Mouse (Mus musculus): ENCODE measurements around the gene Sh3bp4. TPM values are rescaled to one million over a fixed set of nuclear protein-coding genes. Genes with fewer than 3 reads are reported as not detected.

The Sh3bp4 gene
- total RNA-seq, 2 experiments from 2014 or later = not detected

DNA sequence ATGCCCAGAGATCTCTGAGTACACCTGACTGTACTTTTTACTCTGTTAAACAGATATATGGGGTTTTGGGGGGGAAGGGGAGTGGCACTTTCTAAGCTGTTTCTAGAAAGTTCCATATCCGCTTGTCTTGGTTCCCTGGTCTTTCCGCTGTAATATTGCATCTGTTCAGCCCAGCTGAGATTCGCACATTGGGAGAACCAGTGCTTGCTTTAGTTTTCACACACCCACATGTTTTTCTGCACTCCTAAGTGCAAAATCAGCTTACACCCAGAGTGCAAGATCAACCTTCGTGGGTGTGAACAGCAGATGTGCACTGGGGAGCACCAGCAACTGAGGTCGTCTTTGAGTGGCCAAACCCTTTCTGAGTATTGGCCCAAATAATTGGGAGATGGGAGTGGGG lies 94.1 kb downstream of the Sh3bp4 start:
- no peak for ATAC-seq (replicated peaks; ENCODE audit: low FRiP score, low TSS enrichment, poor library complexity, severe bottlenecking)

DNA sequence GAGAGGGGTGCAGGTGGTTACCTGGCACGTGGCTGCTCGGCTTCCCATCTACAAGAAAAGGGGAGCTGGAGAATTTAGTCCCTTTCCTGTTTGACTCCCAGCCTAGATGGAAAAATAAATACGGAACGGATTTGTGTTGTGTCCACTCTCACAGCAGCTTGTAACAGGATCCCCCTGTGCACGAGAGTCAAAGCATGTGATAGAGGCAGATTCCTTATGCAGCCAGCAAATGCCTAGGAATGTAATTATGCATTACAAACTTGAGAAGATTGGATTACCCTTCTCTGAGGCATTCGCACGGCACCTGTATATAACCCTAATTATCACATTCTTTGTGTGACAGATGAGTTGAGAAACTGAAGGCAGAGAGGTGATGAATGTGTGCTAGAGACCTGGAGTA lies 94.5 kb downstream of the Sh3bp4 start:
- no peak for ATAC-seq (replicated peaks; ENCODE audit: low FRiP score, low TSS enrichment, poor library complexity, severe bottlenecking)

DNA sequence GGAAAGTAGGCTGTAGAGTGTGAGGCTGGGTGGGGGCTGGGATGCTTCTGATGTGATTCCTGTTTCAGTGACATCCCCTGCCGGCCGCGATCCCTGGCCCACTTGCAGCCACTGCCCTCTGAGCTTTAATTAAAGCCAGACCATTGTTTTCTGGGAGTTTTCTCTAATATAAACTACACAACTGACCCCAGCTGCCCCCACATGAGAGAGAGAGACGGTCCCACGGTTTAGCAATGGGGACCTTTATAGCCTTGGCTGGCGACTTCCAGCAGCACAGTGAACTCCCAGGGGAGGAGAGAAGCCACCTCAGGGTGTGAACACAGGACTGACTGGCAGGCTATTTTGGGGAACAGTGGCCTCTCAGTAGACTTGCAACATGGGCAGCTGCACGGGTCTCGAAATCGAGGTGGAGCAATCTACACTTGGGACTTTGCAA lies 96.6 kb downstream of the Sh3bp4 start:
- ATAC-seq (replicated peaks; ENCODE audit: low FRiP score, low TSS enrichment, poor library complexity, severe bottlenecking) = no peak

DNA sequence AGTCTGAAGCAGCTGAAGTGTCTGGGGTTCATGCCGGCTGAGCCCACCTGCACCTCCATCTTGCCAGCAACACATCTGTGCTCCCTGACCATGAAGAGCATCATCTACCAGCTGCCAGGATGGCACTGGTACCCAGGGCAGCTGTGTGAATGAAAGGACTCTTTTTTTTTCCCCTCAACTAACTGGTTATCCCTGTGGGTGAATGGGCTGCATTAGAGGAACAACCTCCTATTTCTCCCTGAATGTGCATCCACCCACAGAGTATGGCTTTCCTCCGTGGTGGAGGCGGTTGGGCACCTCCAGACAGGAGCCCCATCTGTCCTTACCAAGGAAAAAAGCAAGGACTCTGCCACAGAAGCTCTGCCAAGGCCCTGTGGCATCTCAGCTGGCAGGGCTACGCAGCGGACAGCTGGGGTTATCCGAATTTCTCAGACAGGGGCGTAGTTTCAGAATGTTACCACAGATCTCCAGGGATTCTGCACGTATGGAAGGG lies 101.1 kb downstream of the Sh3bp4 start:
- no peak for ATAC-seq (replicated peaks; ENCODE audit: low FRiP score, low TSS enrichment, poor library complexity, severe bottlenecking)

DNA sequence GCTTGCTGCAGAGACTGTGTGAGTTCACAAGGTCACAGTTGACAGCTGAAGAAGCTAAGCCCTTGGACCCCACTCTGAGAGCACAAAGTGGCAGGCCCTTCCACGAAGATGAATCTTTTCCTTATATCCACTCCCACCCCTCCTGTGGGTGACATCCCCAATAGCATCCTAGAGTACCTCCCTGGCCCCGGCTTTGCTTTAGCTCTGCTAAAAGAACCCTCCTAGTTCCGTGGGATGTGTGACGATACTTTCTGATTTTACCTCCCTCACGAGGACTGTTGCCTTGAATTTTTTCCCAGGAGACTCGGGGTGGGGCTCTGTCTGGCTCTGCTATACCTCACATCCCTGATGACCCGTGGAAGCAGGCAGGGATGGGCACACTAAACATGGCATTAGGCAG lies 104.4 kb downstream of the Sh3bp4 start:
- ATAC-seq (replicated peaks; ENCODE audit: low FRiP score, low TSS enrichment, poor library complexity, severe bottlenecking) = no peak

DNA sequence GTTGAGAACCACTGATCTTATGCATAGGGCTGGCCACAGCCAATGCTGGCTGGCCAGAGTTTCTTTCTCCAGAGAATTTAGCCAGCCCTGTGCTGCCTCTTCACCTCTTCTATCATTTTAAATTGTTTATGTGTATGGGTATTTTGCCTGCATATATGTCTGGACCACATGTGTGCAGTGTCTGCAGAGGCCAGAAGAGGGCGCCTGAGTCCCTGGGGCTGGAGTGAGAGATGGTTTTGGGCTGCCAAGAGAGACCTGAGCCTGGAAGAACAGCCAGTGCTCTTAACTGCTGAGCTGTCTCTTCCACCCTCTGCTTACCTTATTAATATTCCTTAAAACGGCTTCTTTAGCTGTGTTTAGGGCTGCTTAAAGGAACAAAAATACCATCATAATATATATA lies 105.1 kb downstream of the Sh3bp4 start:
- no peak for ATAC-seq (replicated peaks; ENCODE audit: low FRiP score, low TSS enrichment, poor library complexity, severe bottlenecking)

DNA sequence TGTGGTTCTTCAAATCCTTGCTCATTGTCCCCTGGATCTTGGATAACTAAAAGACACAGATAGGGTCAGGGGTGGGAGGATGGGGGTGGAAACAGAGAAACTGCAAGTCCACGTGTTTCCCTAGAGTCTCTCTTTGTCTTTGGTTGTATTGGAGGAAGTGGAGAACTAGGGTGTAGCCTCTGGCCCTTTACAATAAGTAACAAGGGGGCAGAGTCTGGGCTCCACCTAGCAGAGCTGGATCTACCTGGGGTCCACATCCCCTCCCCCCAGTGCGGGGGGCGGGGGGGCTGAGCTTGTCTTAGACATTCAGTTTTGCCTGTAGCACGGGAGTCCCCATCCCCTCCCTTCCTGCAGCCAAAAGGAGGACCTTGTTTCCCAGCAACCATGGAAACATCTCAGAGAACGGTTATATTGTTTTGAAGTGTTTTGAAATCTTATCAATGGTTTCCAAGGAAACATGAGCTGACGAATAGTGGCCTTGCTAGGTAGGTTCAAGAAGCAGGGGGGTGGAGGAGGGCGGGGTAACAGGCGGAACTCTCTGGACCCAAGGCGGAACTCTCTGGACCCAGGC lies 113.1 kb downstream of the Sh3bp4 start:
- ATAC-seq (replicated peaks; ENCODE audit: low FRiP score, low TSS enrichment, poor library complexity, severe bottlenecking) = no peak

DNA sequence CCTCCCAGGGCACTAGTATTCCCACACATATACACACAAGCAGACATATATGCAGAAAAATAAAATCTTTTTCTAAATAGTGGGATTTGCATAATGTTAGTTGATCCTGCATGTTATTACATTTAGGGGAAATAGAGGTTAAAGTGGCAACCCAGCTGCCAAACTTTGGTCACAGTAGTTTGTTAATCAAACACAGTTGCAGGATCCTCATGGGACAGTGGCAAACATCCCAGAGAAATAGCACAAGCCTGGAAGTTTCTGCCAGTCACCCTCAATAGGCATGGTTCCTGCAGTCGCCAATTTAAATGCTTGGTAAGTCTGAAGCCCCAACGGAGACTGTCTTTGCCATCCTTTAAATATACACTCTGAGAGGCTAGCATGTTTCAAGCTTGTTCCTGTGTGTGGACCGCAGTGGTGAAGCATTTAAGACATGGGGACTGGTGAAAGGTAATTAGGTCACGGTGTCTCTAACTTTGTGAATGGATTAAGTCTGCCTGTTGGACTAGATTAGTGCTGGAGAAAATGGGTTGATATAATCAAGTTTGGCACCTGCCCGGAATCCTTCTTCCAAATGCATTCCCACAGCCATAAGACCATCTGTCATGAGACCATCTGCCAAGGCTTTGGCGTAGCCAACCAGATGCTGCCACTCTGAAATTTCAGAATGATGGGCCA lies 114.0 kb downstream of the Sh3bp4 start:
- ATAC-seq (replicated peaks; ENCODE audit: low FRiP score, low TSS enrichment, poor library complexity, severe bottlenecking) = no peak

DNA sequence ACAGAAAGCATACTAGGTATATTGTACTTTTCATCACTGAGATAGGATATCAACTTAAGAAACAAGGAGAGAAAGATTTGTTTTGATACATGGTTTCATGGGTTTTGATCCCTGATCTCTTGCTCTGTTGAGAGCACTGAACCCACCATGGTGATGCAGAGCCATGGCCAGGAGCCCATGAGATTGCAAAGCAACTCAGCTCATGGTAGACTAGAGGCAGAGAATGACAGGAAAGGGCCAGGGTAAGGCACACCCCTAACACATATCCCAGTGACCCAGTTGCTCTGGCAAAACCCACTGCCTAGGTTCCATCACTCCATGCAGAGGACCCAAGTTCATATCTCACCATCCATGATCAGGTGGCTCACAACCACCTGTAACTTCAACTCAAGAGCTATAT lies 114.6 kb downstream of the Sh3bp4 start:
- no peak for ATAC-seq (replicated peaks; ENCODE audit: low FRiP score, low TSS enrichment, poor library complexity, severe bottlenecking)

DNA sequence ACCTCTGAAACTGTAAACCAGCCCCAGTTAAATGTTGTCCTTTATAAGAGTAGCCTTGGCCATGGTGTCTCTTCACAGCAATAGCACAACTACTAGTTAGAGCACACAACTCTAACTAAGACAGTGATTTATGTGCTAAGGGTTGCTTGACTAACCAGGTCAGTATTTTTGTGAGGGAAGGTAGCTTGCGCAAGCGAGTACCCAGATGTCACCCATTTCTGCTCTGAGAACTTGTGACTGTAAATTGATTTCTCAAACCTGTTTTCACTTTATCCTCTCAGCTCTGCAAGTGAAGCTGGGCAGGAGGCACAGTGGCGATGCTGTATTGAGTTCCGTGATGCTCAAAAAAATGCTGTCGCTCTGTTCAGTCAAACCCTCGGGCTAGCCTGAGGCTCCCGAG lies 117.2 kb downstream of the Sh3bp4 start:
- ATAC-seq (replicated peaks; ENCODE audit: low FRiP score, low TSS enrichment, poor library complexity, severe bottlenecking) = no peak

DNA sequence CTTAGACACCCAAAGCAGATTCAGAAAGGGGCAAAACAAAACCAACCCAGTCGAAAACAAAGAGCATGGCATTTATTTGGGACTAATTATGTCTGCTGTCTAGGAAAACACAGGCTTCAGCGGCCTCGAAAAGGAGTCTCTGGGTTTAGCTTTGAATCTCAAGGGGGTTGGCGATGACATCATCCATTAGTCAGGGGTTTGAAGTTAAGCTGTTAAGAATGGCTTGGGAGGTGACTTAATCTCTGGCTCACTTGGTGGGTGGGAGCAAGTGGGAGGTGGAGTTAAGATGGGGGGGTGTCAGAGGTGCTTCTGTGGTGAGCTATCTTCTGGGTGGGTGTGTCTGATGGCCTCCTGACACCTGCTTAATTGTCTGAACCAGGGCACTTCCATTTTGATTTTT lies 117.9 kb downstream of the Sh3bp4 start:
- no peak for ATAC-seq (replicated peaks; ENCODE audit: low FRiP score, low TSS enrichment, poor library complexity, severe bottlenecking)

DNA sequence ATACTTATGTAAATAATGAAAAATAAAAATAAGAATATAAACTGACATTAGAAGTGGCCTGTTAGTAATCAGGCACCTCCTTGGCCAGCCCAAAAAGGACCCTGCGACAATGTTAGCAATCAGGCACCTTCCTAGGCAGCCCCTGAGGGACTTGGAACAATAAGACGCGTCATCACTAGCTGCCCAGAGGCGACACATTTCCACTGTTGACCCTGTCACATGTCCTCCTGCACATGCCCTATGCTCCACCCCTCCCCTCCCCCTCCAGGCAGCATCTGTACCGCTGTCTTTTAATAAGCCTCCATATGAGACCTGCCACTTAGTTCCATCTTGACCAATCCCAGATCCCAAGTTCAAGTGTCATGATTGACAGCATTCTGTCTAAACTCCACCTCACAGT lies 119.0 kb downstream of the Sh3bp4 start:
- no peak for ATAC-seq (replicated peaks; ENCODE audit: low FRiP score, low TSS enrichment, poor library complexity, severe bottlenecking)

DNA sequence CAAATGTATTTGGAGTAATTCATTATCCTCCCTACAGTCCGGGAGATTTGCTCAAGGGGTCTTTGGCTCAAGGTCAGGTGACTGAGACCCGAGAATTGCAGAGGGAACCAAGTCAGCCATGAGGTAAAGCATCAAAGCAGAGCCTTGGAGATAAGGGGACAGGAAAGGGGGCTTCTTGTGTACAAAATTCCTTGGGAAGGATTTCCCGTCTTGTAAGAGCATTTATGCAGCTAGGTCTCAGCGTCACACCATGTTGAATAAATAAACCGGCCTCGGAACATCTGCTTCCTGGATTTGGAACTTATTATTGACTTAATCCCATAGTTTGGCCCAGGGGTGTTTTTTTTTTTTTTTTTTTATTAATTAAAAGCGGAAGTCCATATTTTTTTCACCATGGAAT lies 120.4 kb downstream of the Sh3bp4 start:
- no peak for ATAC-seq (replicated peaks; ENCODE audit: low FRiP score, low TSS enrichment, poor library complexity, severe bottlenecking)

DNA sequence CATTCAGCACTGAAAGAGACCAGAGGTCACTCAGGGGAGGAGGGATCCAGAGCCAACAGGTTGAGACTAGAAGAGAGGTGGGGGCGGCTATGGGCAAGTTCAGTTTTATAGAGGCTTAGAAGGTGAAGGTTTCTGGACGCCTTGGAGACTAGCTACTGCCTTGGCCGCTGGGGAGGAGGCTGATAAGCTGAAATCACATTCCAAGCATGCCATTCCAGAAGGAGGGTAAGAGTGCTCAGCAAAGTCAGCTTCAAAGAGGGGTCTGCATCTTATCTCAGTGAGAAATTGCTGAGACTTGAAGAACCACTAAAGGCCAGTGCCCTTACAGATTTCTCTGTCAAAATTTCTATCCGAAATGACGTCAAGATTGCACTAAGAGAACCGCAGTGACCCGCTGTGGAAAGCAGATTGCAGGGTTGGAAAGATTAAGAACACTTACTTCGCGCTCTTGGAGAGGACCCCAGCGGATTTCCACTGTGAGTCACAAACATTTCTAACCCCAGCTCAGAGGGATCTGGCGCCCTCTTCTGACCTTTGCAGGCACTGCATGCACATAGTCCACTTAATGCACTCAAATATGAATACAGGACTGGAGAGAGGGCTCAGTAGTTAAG lies 121.0 kb downstream of the Sh3bp4 start:
- peak; percentile 46; the same call in 1 of the 2 replicates for ATAC-seq (replicated peaks; ENCODE audit: low FRiP score, low TSS enrichment, poor library complexity, severe bottlenecking)

DNA sequence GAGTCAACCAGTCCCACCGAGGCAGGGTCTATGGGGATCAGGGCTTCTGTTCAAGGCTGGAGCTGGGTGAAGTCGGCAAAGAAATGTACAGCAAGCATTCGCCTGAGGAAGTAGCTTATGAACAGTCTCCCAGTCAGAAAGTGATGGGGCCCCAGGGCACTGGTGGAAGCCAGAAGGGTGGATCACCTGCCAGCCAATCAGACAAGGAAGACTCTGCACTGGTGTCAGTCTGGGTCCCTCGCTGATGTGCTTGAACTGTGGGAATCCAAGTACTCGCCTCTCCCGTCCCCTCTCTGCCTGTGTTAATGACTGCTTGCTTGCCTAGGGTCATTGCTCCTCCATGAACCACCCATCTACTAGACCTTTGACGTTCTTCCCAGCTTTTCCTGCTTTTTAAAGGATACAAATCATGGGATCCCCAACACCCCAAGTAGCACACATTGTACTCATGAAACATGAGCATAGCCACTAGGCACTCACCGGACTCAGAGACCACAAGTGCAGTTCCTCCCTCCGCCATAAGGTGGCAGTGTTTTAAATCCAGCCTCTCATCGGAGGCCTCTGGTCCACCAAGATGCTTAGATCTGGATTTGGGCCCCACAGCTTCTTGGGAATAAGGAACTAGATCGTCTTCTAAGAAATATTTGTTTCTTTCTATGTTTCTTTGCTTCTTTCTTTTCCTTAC lies 122.5 kb downstream of the Sh3bp4 start:
- ATAC-seq (replicated peaks; ENCODE audit: low FRiP score, low TSS enrichment, poor library complexity, severe bottlenecking) = peak; percentile 85; the same call in 1 of the 2 replicates

DNA sequence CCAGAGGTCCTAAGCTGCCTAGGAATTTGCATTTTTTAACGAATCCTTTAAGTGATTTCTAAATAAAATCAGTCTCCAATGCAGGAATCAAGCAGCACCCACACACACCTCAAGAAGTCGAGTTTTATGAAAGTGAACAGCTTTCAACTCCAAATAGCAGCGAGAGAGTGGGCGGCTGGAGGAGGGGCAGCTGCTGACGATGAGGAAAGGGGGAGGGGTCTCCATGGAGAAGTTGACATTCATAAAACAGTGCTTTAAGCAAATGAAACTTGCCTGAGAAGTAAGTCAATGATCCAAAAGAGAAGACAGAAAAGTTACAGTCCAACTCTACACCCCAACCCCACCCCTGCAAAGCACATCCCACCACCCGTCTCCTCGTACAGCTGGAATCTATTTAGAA lies 123.4 kb downstream of the Sh3bp4 start:
- ATAC-seq (replicated peaks; ENCODE audit: low FRiP score, low TSS enrichment, poor library complexity, severe bottlenecking) = no peak

DNA sequence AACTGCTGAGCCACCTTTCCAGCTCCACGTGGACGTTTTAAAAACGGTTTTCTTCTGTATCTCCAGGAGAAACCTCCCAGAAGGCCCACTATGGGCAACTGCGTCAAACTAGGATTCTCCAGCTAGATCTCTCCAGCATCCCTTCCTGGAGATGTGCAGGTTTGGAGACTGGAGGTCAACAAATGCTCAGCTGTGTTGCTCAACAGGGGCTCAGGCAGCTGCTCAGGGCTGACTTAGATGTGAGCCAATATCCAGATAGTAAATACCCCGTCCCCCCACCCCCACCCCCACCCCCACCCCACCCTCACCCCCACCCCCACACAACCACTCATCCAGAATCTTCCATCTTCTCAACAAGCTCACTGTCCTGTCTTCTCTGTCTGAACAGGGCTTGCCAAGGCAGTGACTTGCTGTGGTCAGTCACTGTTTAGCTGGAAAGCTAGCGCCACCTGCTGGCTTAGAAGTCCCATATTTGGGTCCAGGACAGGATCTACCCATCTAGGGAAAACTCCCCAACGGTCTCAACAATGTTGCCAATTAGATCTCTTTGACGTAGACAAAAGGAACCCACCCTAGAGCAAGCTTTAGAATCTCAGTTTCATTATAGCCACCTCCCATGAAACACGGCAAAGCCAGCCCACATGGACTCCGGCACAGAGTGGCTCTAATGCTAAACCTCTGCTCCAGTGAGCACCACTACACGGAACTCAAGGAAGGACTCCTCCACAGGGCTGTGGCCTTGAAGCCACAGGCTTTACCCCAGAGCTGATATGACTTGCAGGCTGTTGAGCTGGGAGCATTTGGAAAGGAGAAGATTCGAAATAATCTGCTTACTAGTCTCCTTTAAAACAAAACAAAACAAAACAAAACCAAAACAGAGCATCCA lies 125.9 kb downstream of the Sh3bp4 start:
- 0 out of 2 replicates have a peak, but pooled peaks have one; percentile 65 for ATAC-seq (replicated peaks; ENCODE audit: low FRiP score, low TSS enrichment, poor library complexity, severe bottlenecking)

Measured in megakaryocyte-erythroid progenitor cell, adult 5-6 weeks (primary cell).